Mouse (Mus musculus) gastrocnemius, adult 8-10 months (tissue): ENCODE measurements around the gene Vmn1r199. TPM values are rescaled to one million over a fixed set of nuclear protein-coding genes. Genes with fewer than 3 reads are reported as not detected.
"Not testable (repeated sequence)": the region's sequence is repeated elsewhere in the genome, so short reads cannot be mapped to it uniquely, and the experiment has no call there.

Experiments used
- DNase-seq, 2 experiments: peaks; one replicate each; pipeline ENCODE4 v3.0.0; 2022; ENCODE audit warnings: low spot score in 2 of 2
- total RNA-seq, 4 experiments: library from RNA; stranded (reverse); gene quantifications; 2 replicates each; pipeline ENCODE4 v1.2.4; 2022

The Vmn1r199 gene
- not detected for total RNA-seq

- DNase-seq, result no peak
Measured at GRCm38 (mm10) chr13:22379518-22379917, at the start of gene Vmn1r199. Vmn1r199 (plus strand) TSS chr13:22379818.

- DNase-seq, result no peak
Measured at GRCm38 (mm10) chr13:22333269-22333668, 46.3 kb upstream of the Vmn1r199 start.

- DNase-seq, result no peak
Measured at GRCm38 (mm10) chr13:22335565-22335964, 44.1 kb upstream of the Vmn1r199 start.

- DNase-seq, result no peak
Measured at GRCm38 (mm10) chr13:22350064-22350463, 29.6 kb upstream of the Vmn1r199 start, which contains the start of gene Vmn1r198. Vmn1r198 (plus strand) TSS chr13:22350364.

- DNase-seq, result no peak
Measured at GRCm38 (mm10) chr13:22350813-22351212, 28.8 kb upstream of the Vmn1r199 start.

- not testable (repeated sequence) for DNase-seq
Measured at GRCm38 (mm10) chr13:22381128-22381527, 1.5 kb downstream of the Vmn1r199 start.

DNA sequence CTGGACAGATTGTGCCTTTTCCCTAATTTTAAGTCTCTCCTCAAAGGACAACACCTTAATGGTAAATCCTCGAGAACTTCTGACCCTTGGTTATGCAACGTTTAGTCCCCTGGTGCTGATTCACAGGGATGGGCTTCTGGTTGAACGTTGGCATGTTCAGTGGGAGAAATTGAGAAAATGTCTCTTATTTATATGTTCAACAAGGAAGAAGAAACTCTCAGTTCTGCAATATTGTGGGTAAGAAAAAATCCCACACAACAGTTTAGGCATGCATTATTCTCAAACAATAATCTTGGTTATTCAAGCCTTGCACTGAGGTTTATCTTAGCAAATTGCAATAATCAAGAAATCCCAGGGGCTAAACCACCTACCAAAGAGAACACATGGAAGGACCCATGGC lies 3.8 kb downstream of the Vmn1r199 start:
- no peak for DNase-seq

DNA sequence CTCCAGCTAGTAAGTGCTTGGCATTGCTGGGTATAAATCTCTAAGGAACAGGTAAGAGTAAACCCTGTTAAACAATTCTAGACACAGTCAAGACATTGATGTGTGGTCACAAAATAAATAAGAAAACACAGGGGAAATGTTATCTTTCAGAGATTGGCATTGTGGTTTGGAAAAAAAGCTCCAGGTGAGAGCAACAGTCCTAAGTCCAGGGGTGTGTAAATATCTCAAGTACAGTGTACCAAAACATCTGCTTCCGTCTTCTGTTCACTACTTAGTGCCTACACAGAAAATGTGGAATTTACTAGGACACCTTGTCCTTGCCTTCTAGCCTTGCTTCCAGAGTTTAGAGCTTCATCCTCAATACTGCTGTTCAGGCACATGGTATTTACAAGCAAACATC lies 7.4 kb downstream of the Vmn1r199 start:
- no peak for DNase-seq

DNA sequence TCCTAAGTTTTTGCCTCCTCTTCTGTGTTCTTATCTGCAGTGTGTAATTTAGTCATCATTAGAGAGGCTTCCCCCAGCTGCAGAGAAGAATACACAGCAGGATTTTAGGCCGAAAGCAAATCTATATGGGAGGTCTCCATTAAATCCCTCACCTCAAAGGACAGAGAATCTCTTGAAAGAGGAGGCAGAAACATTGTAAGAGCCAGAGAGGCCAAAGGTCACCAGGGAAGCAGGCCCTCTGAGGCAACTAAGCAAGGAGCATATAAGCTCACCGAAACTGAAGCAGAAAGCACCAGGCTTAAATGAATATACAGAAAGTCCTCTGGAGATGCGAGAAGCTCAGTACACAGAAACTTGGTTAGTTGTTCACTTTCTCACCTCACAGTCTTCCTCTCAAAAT lies 10.5 kb downstream of the Vmn1r199 start, which contains the start of gene Vmn1r200:
TSS of gene Vmn1r200 (plus strand) at position 301 of the 400 bp plus-strand sequence.
- no peak for DNase-seq

GRCm38 (mm10) chr13:22402978-22403377 lies 23.4 kb downstream of the Vmn1r199 start:
- DNase-seq, result no peak

Other genes starting within 250 kb of the Vmn1r199 start
- not detected for gene Vmn1r191, start 195.8 kb upstream of the Vmn1r199 start, total RNA-seq
- gene Vmn1r192, start 188.7 kb upstream of the Vmn1r199 start, total RNA-seq, result not detected
- not detected for gene Vmn1r193, start 156.7 kb upstream of the Vmn1r199 start, total RNA-seq
- gene Vmn1r194, start 135.6 kb upstream of the Vmn1r199 start, total RNA-seq, result not detected
- gene Vmn1r195, start 109.3 kb upstream of the Vmn1r199 start, total RNA-seq, result not detected
- gene Vmn1r196, start 89.9 kb upstream of the Vmn1r199 start, total RNA-seq, result not detected
- gene Vmn1r197, start 55.2 kb upstream of the Vmn1r199 start, total RNA-seq, result not detected
- gene Vmn1r198, start 29.5 kb upstream of the Vmn1r199 start, total RNA-seq, result not detected
- gene Vmn1r200, start 10.6 kb downstream of the Vmn1r199 start, total RNA-seq, result not detected
- gene Vmn1r201, start 92.1 kb downstream of the Vmn1r199 start, total RNA-seq, result not detected
- not detected for gene Vmn1r202, start 125.6 kb downstream of the Vmn1r199 start, total RNA-seq
- not detected for gene Vmn1r203, start 138.3 kb downstream of the Vmn1r199 start, total RNA-seq
- not detected for gene Vmn1r204, start 173.4 kb downstream of the Vmn1r199 start, total RNA-seq
- gene Vmn1r205, start 213.2 kb downstream of the Vmn1r199 start, total RNA-seq, result not detected
- not detected for gene Vmn1r206, start 244.4 kb downstream of the Vmn1r199 start, total RNA-seq